20 mouse cellular contexts compared by ENCODE assay signal in genomic region chr13:28297577-28297976, GRCm38 (mm10). TPM values are rescaled to one million over a fixed set of nuclear protein-coding genes. Genes with fewer than 3 reads are reported as not detected.
DNase-seq lines count a peak whose midpoint lies in the region; ATAC-seq and TF ChIP-seq lines count a peak whose summit lies in the region.
"Had no signal": no experiment of that assay in that cellular context is flagged by ENCODE, and none has a peak within 500 bp of the region (broad histone marks: within the 10 kb centered on the region; RNA-seq: fewer than 3 reads in every experiment).

No protein-coding gene starts in this region.

- no peak overlapping the region for H3K4me2 ChIP-seq in forebrain, embryonic 15.5 days (replicated peaks)
- H3K4me2 ChIP-seq in forebrain, postnatal 0 days (ENCODE audit: low read depth): no peak overlapping the region
- no peak overlapping the region for H3K4me2 ChIP-seq in intestine, embryonic 15.5 days (replicated peaks)
- H3K4me2 ChIP-seq in intestine, postnatal 0 days (replicated peaks; ENCODE audit: low read depth): no peak overlapping the region
- H3K4me2 ChIP-seq in embryonic facial prominence, embryonic 14.5 days (ENCODE audit: low read depth, low read length): no peak overlapping the region

- 0 out of 2 replicates have a peak overlapping the region, but pooled peaks have one; percentile 6 for H3K27ac ChIP-seq in forebrain, embryonic 15.5 days (replicated peaks)
- H3K27ac ChIP-seq in forebrain, postnatal 0 days (ENCODE audit: low read depth, low read length): no peak overlapping the region
- no peak overlapping the region for H3K27ac ChIP-seq in intestine, embryonic 15.5 days
- no peak overlapping the region for H3K27ac ChIP-seq in intestine, postnatal 0 days (ENCODE audit: low read depth, low read length)
- H3K27ac ChIP-seq in embryonic facial prominence, embryonic 14.5 days (replicated peaks; ENCODE audit: low read depth, low read length): no peak overlapping the region
- H3K27ac ChIP-seq: liver, embryonic 14.5 days had no signal

- WGBS in forebrain, embryonic 15.5 days: 57% methylated on average over 2 of the region's 2 CpGs
- 54% methylated on average over 2 of the region's 2 CpGs for WGBS in forebrain, postnatal 0 days
- 60% methylated on average over 2 of the region's 2 CpGs for WGBS in intestine, embryonic 15.5 days
- 52% methylated on average over 2 of the region's 2 CpGs for whole genome bisulfite sequencing in intestine, postnatal 0 days
- WGBS in embryonic facial prominence, embryonic 14.5 days: 33% methylated on average over 2 of the region's 2 CpGs

- DNase-seq in forebrain, postnatal 0 days: no peak
- DNase-seq in embryonic facial prominence, embryonic 14.5 days (ENCODE audit: low spot score): peak; percentile 74
- DNase-seq in retina, embryonic 14.5 days (ENCODE audit: low spot score): peak; percentile 35
- DNase-seq in spleen, adult 12 weeks (ENCODE audit: low spot score): no peak
- no peak for DNase-seq in layer of hippocampus, postnatal 10 days (ENCODE audit: low spot score in 2 of 2)
- DNase-seq: adrenal gland, postnatal 10 days; B cell, adult 2 months; cerebellum, adult 18-20 months; kidney, adult 11 months; kidney, postnatal 25 days; left cerebral cortex, postnatal 4 days; lung, postnatal 10 days; right cerebral cortex, postnatal 4 days; thymus, adult 2 months had no signal

- no peak overlapping the region for H3K9ac ChIP-seq in forebrain, embryonic 15.5 days (replicated peaks)
- H3K9ac ChIP-seq in forebrain, postnatal 0 days: no peak overlapping the region
- H3K9ac ChIP-seq in intestine, embryonic 15.5 days: no peak overlapping the region
- H3K9ac ChIP-seq in intestine, postnatal 0 days (ENCODE audit: low read depth, low read length): no peak overlapping the region
- no peak overlapping the region for H3K9ac ChIP-seq in embryonic facial prominence, embryonic 14.5 days (ENCODE audit: low read depth, low read length)
- H3K9ac ChIP-seq: liver, embryonic 14.5 days had no signal

- H3K4me3 ChIP-seq in forebrain, embryonic 15.5 days: no peak overlapping the region
- H3K4me3 ChIP-seq in forebrain, postnatal 0 days (ENCODE audit: low read depth, low read length): no peak overlapping the region
- no peak overlapping the region for H3K4me3 ChIP-seq in intestine, embryonic 15.5 days (replicated peaks)
- H3K4me3 ChIP-seq in intestine, postnatal 0 days (ENCODE audit: low read depth, low read length): no peak overlapping the region
- no peak overlapping the region for H3K4me3 ChIP-seq in embryonic facial prominence, embryonic 14.5 days (ENCODE audit: low read depth, low read length)
- H3K4me3 ChIP-seq: erythroblast, embryonic 14.5 days; megakaryocyte, embryonic 14.5 days had no signal

- TF ChIP-seq CTCF in forebrain, postnatal 0 days (IDR thresholded peaks at IDR 0.05; ENCODE audit: low read depth): no peak
- TF ChIP-seq CTCF in intestine, postnatal 0 days (IDR thresholded peaks at IDR 0.05; ENCODE audit: low read depth): no peak

- no peak for ATAC-seq in forebrain, embryonic 15.5 days (replicated peaks)
- no peak for ATAC-seq in forebrain, postnatal 0 days
- peak; percentile 14; the same call in 1 of the 2 replicates for ATAC-seq in intestine, embryonic 15.5 days
- no peak for ATAC-seq in intestine, postnatal 0 days
- peak; percentile 71 for ATAC-seq in embryonic facial prominence, embryonic 14.5 days (ENCODE audit: low read depth)

- H3K9me3 ChIP-seq in forebrain, embryonic 15.5 days: no peaks in the 10 kb centered on the region
- H3K9me3 ChIP-seq in forebrain, postnatal 0 days (ENCODE audit: low read length): no peaks in the 10 kb centered on the region
- no peaks in the 10 kb centered on the region for H3K9me3 ChIP-seq in intestine, embryonic 15.5 days
- no peaks in the 10 kb centered on the region for H3K9me3 ChIP-seq in intestine, postnatal 0 days (ENCODE audit: control insufficient read depth)
- H3K9me3 ChIP-seq in embryonic facial prominence, embryonic 14.5 days (ENCODE audit: control insufficient read depth, low read length): no peaks in the 10 kb centered on the region
- H3K9me3 ChIP-seq: megakaryocyte, embryonic 14.5 days had no signal

- H3K36me3 ChIP-seq in forebrain, embryonic 15.5 days: no peaks in the 10 kb centered on the region
- H3K36me3 ChIP-seq in forebrain, postnatal 0 days (ENCODE audit: insufficient read depth): no peaks in the 10 kb centered on the region
- H3K36me3 ChIP-seq in intestine, embryonic 15.5 days: no peaks in the 10 kb centered on the region
- H3K36me3 ChIP-seq in intestine, postnatal 0 days (ENCODE audit: control insufficient read depth, insufficient read depth): no peaks in the 10 kb centered on the region
- no peaks in the 10 kb centered on the region for H3K36me3 ChIP-seq in embryonic facial prominence, embryonic 14.5 days (ENCODE audit: control insufficient read depth, insufficient read depth, low read length)

- H3K27me3 ChIP-seq in forebrain, embryonic 15.5 days: no peaks in the 10 kb centered on the region
- H3K27me3 ChIP-seq in forebrain, postnatal 0 days (ENCODE audit: insufficient read depth, low read length): no peaks in the 10 kb centered on the region
- H3K27me3 ChIP-seq in intestine, embryonic 15.5 days (replicated peaks): no peaks in the 10 kb centered on the region
- H3K27me3 ChIP-seq in intestine, postnatal 0 days (replicated peaks; ENCODE audit: control insufficient read depth, insufficient read depth, low read length): no peaks in the 10 kb centered on the region
- no peaks in the 10 kb centered on the region for H3K27me3 ChIP-seq in embryonic facial prominence, embryonic 14.5 days (replicated peaks; ENCODE audit: control insufficient read depth, insufficient read depth, low read length)
- H3K27me3 ChIP-seq: megakaryocyte, embryonic 14.5 days had no signal

- H3K4me1 ChIP-seq in forebrain, embryonic 15.5 days: peaks cover 31% of the 10 kb centered on the region
- H3K4me1 ChIP-seq in forebrain, postnatal 0 days (ENCODE audit: insufficient read depth): peaks cover 4% of the 10 kb centered on the region
- 0 out of 2 replicates have a peak, but pooled peaks cover 6% of the 10 kb centered on the region for H3K4me1 ChIP-seq in intestine, embryonic 15.5 days (replicated peaks)
- H3K4me1 ChIP-seq in intestine, postnatal 0 days (replicated peaks; ENCODE audit: control insufficient read depth, insufficient read depth, low read length): 0 out of 2 replicates have a peak, but pooled peaks cover 2% of the 10 kb centered on the region
- H3K4me1 ChIP-seq in embryonic facial prominence, embryonic 14.5 days (ENCODE audit: control insufficient read depth, insufficient read depth, low read length): peaks cover 12% of the 10 kb centered on the region
- H3K4me1 ChIP-seq: megakaryocyte, embryonic 14.5 days had no signal

RNA-seq across cellular contexts. Expression of gene Gm11361, which starts 40.2 kb away (rescaled TPM):
- 2.1 and 2.4 TPM in 2 replicates for polyA plus RNA-seq in forebrain, embryonic 15.5 days (2015; fragmentation: Nextera tagmentation; extraction: Ambion mirVana)
- 0.95 and 2.0 TPM in 2 replicates for total RNA-seq in forebrain, postnatal 0 days (2014; rRNA removed)
- polyA plus RNA-seq in forebrain, postnatal 0 days (2015; fragmentation: Nextera tagmentation; extraction: Ambion mirVana): 2.3 and 3.7 TPM in 2 replicates
- polyA plus RNA-seq in intestine, embryonic 15.5 days (2015; fragmentation: Nextera tagmentation; extraction: Ambion mirVana): 9.8 and 12.7 TPM in 2 replicates
- polyA plus RNA-seq in intestine, postnatal 0 days (2015; fragmentation: Nextera tagmentation; extraction: Ambion mirVana): 4.9 and 6.8 TPM in 2 replicates
- 6.2 and 6.7 TPM in 2 replicates for polyA plus RNA-seq in embryonic facial prominence, embryonic 14.5 days (2014; fragmentation: Nextera tagmentation; extraction: Ambion mirVana)
- 100 to 1,000 TPM; 102 to 124 TPM for total RNA-seq in layer of hippocampus, postnatal 10 days (2021)

Comparison
In these comparisons a context has a peak if more than half of its experiments do, and no peak if none do; other contexts are left out.
1. ATAC-seq: peak in intestine, embryonic 15.5 days (single experiment) and embryonic facial prominence, embryonic 14.5 days (single experiment); none in forebrain, embryonic 15.5 days (single experiment), forebrain, postnatal 0 days (single experiment) and intestine, postnatal 0 days (single experiment).
2. DNase-seq: peak in embryonic facial prominence, embryonic 14.5 days (single experiment) and retina, embryonic 14.5 days (single experiment); none in forebrain, postnatal 0 days (single experiment), spleen, adult 12 weeks (single experiment) and layer of hippocampus, postnatal 10 days (0 of 2).